Comparison of ENCODE assay signal across 17 mouse cellular contexts in the genomic region with DNA sequence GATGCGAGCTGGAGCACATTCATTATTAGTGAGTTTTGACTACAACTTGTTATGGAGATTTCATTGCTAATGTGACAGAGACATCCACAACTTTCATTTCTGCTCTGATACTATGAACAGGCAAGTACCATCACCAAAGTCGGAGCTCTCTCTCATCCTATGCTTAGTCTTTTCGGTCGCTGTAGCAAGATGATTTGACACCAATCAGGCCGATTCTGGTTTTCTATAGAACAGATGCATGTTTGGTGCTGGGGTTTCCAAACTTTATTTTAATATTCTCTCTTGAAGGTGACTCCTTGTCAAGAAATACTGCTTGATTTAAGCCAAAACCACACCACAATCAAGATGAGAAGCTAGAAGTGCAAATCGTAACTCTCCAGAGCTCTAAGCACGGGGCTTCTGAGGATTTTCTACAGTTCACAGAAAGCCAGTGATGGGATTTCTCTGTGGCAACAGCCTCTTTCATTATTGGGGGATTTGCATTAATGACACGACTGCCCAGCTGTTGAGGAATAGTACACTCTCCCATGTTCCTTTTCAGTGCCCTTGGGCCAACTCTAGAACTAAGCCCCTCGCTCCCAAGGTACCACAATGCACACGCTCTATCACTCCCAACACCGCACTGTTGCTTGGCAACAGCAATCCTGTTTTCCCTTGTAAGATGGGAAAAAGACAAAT.
A peak's percentile ranks its signal among the peaks of the same experiment; 100 is the strongest.
DNase-seq lines count a peak whose midpoint lies in the region; ATAC-seq and TF ChIP-seq lines count a peak whose summit lies in the region.
"Had no signal": no experiment of that assay in that cellular context is flagged by ENCODE, and none has a peak within 500 bp of the region (broad histone marks: within the 10 kb centered on the region; RNA-seq: fewer than 3 reads in every experiment).

No protein-coding gene starts in this region.

- no peak overlapping the region for H3K4me2 ChIP-seq in forebrain, embryonic 11.5 days (ENCODE audit: low read depth, low read length, severe bottlenecking)
- H3K4me2 ChIP-seq in forebrain, embryonic 13.5 days = no peak overlapping the region
- no peak overlapping the region for H3K4me2 ChIP-seq in hindbrain, embryonic 15.5 days
- H3K4me2 ChIP-seq in midbrain, embryonic 14.5 days (ENCODE audit: low read length) = no peak overlapping the region
- no peak overlapping the region for H3K4me2 ChIP-seq in intestine, postnatal 0 days (replicated peaks; ENCODE audit: low read depth)
- H3K4me2 ChIP-seq: liver, embryonic 11.5 days had no signal

- H3K36me3 ChIP-seq in forebrain, embryonic 11.5 days (ENCODE audit: control insufficient read depth, insufficient read depth, low read length) = no peaks in the 10 kb centered on the region
- H3K36me3 ChIP-seq in forebrain, embryonic 13.5 days (ENCODE audit: poor library complexity, severe bottlenecking) = no peaks in the 10 kb centered on the region
- no peaks in the 10 kb centered on the region for H3K36me3 ChIP-seq in hindbrain, embryonic 15.5 days
- H3K36me3 ChIP-seq in midbrain, embryonic 14.5 days (ENCODE audit: control insufficient read depth, insufficient read depth, low read length) = no peaks in the 10 kb centered on the region
- H3K36me3 ChIP-seq in intestine, postnatal 0 days (ENCODE audit: control insufficient read depth, insufficient read depth) = no peaks in the 10 kb centered on the region

- no peak for DNase-seq in forebrain, embryonic 11.5 days (ENCODE audit: low spot score)
- DNase-seq in brain, embryonic 14.5 days (ENCODE audit: low read depth) = peak; percentile 80
- DNase-seq in midbrain, embryonic 14.5 days = peak; percentile 80
- DNase-seq in urinary bladder, postnatal 25 days (ENCODE audit: low spot score) = no peak
- DNase-seq in kidney, adult 11 months = no peak
- DNase-seq: adrenal gland, postnatal 36 days; cerebellum, adult 8-10 months; gastrocnemius, postnatal 25 days; kidney, adult 8-10 months; kidney, postnatal 36 days; lung, adult 2 months; lung, postnatal 36 days had no signal

- ATAC-seq in forebrain, embryonic 11.5 days (replicated peaks; ENCODE audit: low FRiP score) = peak; percentile 80
- ATAC-seq in forebrain, embryonic 13.5 days = no peak; the same call in 1 of the 2 replicates
- ATAC-seq in hindbrain, embryonic 15.5 days (ENCODE audit: low FRiP score, low read depth) = 0 out of 2 replicates have a peak, but pooled peaks have one; percentile 73
- peak; percentile 94 for ATAC-seq in midbrain, embryonic 14.5 days (ENCODE audit: low FRiP score, low TSS enrichment)
- no peak for ATAC-seq in intestine, postnatal 0 days

- no peaks in the 10 kb centered on the region for H3K27me3 ChIP-seq in forebrain, embryonic 11.5 days (ENCODE audit: control insufficient read depth, insufficient read depth, low read length)
- no peaks in the 10 kb centered on the region for H3K27me3 ChIP-seq in forebrain, embryonic 13.5 days
- H3K27me3 ChIP-seq in hindbrain, embryonic 15.5 days = no peaks in the 10 kb centered on the region
- no peaks in the 10 kb centered on the region for H3K27me3 ChIP-seq in midbrain, embryonic 14.5 days (ENCODE audit: control insufficient read depth, insufficient read depth, low read length)
- H3K27me3 ChIP-seq in intestine, postnatal 0 days (replicated peaks; ENCODE audit: control insufficient read depth, insufficient read depth, low read length) = no peaks in the 10 kb centered on the region
- H3K27me3 ChIP-seq: CH12.LX had no signal

- H3K4me1 ChIP-seq in forebrain, embryonic 11.5 days (replicated peaks; ENCODE audit: control insufficient read depth, insufficient read depth, low read length) = no peaks in the 10 kb centered on the region
- H3K4me1 ChIP-seq in forebrain, embryonic 13.5 days = no peaks in the 10 kb centered on the region
- no peaks in the 10 kb centered on the region; the same call in 1 of the 2 replicates for H3K4me1 ChIP-seq in hindbrain, embryonic 15.5 days (replicated peaks)
- 0 out of 2 replicates have a peak, but pooled peaks cover 7% of the 10 kb centered on the region for H3K4me1 ChIP-seq in midbrain, embryonic 14.5 days (ENCODE audit: control insufficient read depth, insufficient read depth, low read length)
- no peaks in the 10 kb centered on the region for H3K4me1 ChIP-seq in intestine, postnatal 0 days (replicated peaks; ENCODE audit: control insufficient read depth, insufficient read depth, low read length)

- no peak for TF ChIP-seq CTCF in brain, embryonic 14.5 days (IDR thresholded peaks at IDR 0.05; ENCODE audit: borderline replicate concordance, extremely low read depth, insufficient read depth, insufficient read length)
- no peak for TF ChIP-seq CTCF in intestine, postnatal 0 days (IDR thresholded peaks at IDR 0.05; ENCODE audit: low read depth)

- no peak overlapping the region for H3K4me3 ChIP-seq in forebrain, embryonic 11.5 days (ENCODE audit: low read depth, low read length)
- H3K4me3 ChIP-seq in forebrain, embryonic 13.5 days = no peak overlapping the region
- H3K4me3 ChIP-seq in hindbrain, embryonic 15.5 days = no peak overlapping the region
- no peak overlapping the region for H3K4me3 ChIP-seq in midbrain, embryonic 14.5 days (replicated peaks; ENCODE audit: low read depth, low read length)
- no peak overlapping the region for H3K4me3 ChIP-seq in intestine, postnatal 0 days (ENCODE audit: low read depth, low read length)

- no peak overlapping the region for H3K27ac ChIP-seq in forebrain, embryonic 11.5 days (ENCODE audit: low read depth, low read length)
- no peak overlapping the region for H3K27ac ChIP-seq in forebrain, embryonic 13.5 days
- no peak overlapping the region for H3K27ac ChIP-seq in hindbrain, embryonic 15.5 days (replicated peaks)
- peak overlapping the region; percentile 20; the same call in 1 of the 2 replicates for H3K27ac ChIP-seq in midbrain, embryonic 14.5 days (replicated peaks; ENCODE audit: low read depth, low read length)
- H3K27ac ChIP-seq in intestine, postnatal 0 days (ENCODE audit: low read depth, low read length) = no peak overlapping the region

- no peak overlapping the region for H3K9ac ChIP-seq in forebrain, embryonic 11.5 days (ENCODE audit: low read length)
- no peak overlapping the region for H3K9ac ChIP-seq in forebrain, embryonic 13.5 days
- no peak overlapping the region for H3K9ac ChIP-seq in hindbrain, embryonic 15.5 days
- no peak overlapping the region for H3K9ac ChIP-seq in midbrain, embryonic 14.5 days (replicated peaks; ENCODE audit: low read length)
- H3K9ac ChIP-seq in intestine, postnatal 0 days (ENCODE audit: low read depth, low read length) = no peak overlapping the region

- H3K9me3 ChIP-seq in forebrain, embryonic 11.5 days (ENCODE audit: control insufficient read depth, low read length) = no peaks in the 10 kb centered on the region
- H3K9me3 ChIP-seq in forebrain, embryonic 13.5 days (replicated peaks) = no peaks in the 10 kb centered on the region
- H3K9me3 ChIP-seq in hindbrain, embryonic 15.5 days = no peaks in the 10 kb centered on the region
- no peaks in the 10 kb centered on the region for H3K9me3 ChIP-seq in midbrain, embryonic 14.5 days (ENCODE audit: control insufficient read depth, low read length)
- H3K9me3 ChIP-seq in intestine, postnatal 0 days (ENCODE audit: control insufficient read depth) = no peaks in the 10 kb centered on the region

- TF ChIP-seq POLR2A in brain, embryonic 14.5 days (IDR thresholded peaks at IDR 0.05; ENCODE audit: borderline replicate concordance, extremely low read depth, insufficient read depth, insufficient read length, poor library complexity, severe bottlenecking) = no peak

- 66% methylated on average over 11 of the region's 11 CpGs for WGBS in forebrain, embryonic 11.5 days
- WGBS in forebrain, embryonic 13.5 days = 62% methylated on average over 11 of the region's 11 CpGs
- 65% methylated on average over 11 of the region's 11 CpGs for WGBS in hindbrain, embryonic 15.5 days
- 35% methylated on average over 11 of the region's 11 CpGs for WGBS in midbrain, embryonic 14.5 days
- 85% methylated on average over 11 of the region's 11 CpGs for WGBS in intestine, postnatal 0 days

Comparison
In these comparisons a context has a peak if more than half of its experiments do, and no peak if none do; other contexts are left out.
1. ATAC-seq: peak in forebrain, embryonic 11.5 days (single experiment), hindbrain, embryonic 15.5 days (single experiment) and midbrain, embryonic 14.5 days (single experiment); none in forebrain, embryonic 13.5 days (single experiment) and intestine, postnatal 0 days (single experiment).
2. DNase-seq: peak in brain, embryonic 14.5 days (single experiment) and midbrain, embryonic 14.5 days (single experiment); none in forebrain, embryonic 11.5 days (single experiment), urinary bladder, postnatal 25 days (single experiment) and kidney, adult 11 months (single experiment).